Mouse (Mus musculus): ENCODE results near the gene BC048507.
"Not testable (repeated sequence)": the region's sequence is repeated elsewhere in the genome, so short reads cannot be mapped to it uniquely, and the experiment has no call there.

BC048507 gene

DNA sequence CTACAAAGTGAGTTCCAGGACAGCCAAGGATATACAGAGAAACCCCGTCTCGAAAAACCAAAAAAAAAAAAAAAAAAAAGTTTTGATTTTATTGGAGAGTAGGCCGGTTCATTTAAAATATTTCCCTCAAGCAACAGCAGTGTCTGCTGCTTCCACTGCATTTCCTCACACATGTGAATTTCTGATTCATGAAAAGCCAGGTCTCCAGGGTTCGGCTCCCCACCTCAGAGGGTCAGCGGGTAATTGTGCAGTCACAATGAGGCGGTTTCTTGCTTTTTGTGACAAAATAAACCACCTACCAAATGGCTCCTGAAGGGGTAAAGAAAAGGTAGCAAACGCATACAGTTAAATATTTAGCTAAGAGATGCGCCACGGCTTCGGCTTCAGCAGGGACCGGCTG, at the start of gene BC048507:
Gene BC048507, plus strand, starts transcription at position 301 of the 400 bp plus-strand sequence.
- no peak for DNase-seq

DNA sequence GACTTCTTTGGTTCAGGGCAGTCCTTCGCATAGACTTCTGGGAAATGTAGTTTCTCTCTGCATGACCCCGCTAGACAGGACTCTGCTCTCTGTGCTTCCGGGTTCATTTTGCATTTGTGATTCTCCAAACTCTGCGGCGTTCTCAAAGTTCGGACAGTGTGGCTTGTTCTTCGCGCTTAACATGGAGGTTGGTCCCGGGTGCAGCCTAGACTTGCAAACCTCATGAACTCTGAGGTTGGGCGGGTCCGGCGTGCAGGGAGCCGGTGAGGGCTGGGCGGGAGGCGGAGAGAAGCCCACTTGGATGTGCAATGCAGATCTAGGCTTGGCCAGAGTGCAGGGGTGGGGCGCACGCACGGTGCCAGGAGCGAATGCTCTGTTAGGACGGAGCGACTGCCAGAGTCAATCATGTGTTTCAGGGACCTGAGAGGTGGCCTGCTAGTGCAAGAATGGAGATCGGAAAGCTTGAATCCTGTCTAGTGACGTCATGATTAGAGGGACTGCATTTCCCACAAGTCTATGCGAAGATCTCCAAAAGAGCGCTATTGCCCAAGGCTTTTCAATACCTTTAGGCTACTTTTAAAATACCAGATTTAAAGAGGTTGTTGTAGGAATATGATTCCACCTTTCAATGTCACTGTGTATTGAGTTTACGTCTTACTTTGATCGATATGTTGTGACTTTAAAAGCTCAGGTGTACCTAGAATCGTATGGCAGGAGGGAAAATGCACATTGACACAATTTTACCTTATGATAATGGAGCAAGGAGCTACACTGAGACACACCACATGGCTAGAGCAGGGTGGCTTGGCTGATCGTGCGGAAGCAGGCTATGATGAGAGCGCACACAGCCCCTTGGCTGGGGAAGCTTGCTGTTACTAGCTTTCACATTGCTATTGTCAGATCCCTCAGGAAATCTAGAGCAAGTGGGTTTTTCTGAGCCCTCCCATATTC, 49.1 kb upstream of the BC048507 start, which contains the start of gene Zfp273:
Gene Zfp273, plus strand, starts transcription at position 31 of the 951 bp plus-strand sequence.
- peak; percentile 79 for DNase-seq

DNA sequence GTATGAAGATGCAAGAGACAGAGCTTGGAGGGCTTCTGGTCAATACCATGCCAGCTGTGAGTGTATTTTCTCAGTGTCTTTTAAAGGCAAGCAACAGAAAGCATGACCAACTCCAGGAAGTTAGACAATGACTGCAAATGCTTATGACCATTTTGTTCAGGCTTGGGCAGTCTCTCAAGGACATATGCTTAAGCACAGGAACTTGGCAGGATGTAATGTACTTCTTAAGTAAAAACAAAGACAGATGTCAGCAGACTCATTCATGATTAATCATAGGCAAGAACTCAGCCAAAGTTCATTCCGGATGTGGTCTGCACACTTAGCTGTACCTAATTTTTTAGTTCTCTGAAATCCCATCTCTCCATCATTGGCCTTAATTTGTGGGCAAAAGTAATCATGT, 44.5 kb upstream of the BC048507 start:
- no peak for DNase-seq

DNA sequence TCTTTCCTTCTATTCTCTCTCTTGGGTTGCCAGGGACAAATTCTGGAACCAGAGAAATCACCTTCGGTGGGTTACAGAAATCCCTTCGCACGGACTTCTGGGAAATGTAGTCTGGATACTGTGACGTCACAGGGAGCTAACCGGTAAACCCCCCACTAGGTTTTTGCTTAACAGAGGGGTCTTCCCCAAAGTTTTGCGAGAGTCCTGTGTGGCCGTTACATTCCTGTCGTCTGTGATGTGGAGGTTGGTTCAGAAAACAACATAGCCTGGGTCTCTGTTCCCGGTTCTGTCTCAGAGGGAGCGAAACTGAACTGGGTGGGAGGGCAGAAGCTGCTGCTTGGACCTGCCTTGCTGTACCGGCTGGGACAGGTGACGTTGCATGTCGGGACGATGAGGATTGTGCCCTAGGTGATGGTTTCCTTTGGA, 32.2 kb upstream of the BC048507 start, which contains the start of gene Gm10037:
Gene Gm10037, plus strand, starts transcription at position 196 of the 426 bp plus-strand sequence.
- DNase-seq, result peak; percentile 69

DNA sequence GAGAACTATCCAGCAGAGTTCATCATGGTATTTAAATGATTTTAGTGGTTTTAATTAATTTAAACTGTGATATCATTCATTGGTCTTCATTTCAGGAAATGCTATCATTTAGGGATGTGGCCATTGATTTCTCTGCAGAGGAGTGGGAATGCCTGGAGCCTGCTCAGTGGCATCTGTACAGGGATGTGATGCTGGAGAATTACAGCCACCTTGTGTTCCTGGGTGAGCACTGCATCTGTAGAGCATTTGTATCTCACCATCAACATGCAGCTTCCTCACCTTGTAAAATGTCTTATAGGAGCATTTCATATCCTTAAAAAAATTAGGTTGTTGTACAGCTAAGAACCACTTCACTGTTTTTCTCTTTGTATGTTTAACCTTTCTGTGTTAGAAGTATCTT, 30.0 kb upstream of the BC048507 start:
- not testable (repeated sequence) for DNase-seq

DNA sequence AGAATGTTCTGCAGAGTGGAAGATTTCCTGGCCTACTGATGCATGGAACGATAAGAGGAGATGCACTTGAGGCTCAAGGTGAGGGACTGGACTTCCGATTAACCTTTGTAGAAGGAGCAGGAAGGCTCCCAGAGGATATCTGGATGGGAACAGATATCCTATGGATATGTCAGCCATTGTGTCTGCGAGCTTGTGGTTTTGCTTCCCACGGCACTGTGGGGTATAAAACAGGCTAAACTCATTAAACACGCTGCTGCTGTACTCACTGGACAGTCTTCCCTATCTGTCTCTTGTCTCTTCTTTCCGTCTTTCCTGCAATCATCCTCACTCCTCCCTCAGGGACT, 19.4 kb upstream of the BC048507 start:
- no peak for DNase-seq

DNA sequence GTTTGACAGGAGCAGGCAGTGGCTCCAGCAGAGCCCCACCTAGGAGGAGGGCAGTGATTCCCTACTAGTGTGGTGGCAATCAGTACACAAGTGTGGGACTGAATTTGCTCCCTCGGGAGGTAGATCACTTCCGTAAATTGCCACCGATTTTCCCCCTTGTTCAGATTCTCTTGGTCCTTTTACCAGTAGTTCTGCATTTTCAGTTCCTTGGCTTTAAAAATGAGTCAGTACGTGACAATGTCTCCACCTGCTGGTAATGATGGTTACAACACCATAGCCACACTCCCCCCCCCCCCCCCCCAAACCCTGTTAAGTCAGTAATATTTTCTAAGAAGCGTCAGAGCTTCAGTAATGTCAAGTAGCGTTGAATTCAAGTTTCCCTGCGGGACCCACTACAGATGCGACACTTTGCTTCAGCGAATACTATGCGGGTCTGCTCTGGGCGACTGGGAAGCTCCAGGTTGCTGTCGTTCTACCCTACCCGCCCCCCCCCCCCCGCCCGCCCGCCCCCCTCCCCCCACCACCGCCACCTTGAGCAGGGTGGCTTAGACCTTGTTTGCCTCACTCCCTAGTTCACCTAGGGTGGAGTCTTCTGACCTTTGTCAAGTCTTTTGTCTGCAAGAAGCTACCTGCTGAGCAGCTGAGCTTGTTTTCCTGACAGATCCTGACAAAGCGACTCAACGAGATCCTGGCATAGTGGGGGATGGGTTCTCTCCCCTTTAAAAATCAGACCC, 18.8 kb upstream of the BC048507 start:
- DNase-seq, result peak; percentile 68

DNA sequence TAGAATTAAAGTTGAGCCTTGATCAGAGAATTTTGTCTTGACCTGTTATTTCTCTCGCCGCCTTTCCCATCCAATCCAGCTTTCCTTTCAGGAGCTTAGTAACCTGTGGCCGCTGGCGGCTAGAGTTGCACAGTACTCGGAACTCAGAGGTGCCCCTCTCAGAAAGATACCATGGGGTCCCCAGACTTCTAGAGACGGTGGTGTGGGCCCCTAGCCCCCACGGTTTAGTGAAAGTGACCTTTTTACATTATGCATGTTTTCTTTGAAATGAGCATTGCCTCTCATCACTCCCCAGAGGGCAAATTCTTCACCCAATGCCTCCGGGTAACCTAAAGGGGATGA, 18.3 kb upstream of the BC048507 start:
- no peak for DNase-seq

DNA sequence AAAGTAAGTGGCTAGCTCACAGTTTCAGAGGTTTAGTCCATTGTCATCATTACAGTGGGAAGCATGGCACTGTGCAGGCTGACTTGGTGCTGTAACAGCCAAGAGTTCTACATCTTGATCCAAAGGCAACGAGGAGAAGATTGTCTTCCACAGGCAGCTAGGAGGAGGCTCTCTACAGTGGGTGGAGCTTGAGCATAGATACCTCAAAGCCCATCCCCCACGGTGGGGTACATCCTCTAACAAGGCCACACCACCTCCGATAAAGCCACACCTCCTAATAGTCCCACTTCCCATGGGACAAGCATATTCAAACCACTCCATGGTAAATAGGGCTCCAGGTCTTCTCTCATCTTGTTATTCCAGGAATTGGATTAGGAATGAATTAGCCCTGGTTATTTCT, 12.8 kb upstream of the BC048507 start:
- no peak for DNase-seq

DNA sequence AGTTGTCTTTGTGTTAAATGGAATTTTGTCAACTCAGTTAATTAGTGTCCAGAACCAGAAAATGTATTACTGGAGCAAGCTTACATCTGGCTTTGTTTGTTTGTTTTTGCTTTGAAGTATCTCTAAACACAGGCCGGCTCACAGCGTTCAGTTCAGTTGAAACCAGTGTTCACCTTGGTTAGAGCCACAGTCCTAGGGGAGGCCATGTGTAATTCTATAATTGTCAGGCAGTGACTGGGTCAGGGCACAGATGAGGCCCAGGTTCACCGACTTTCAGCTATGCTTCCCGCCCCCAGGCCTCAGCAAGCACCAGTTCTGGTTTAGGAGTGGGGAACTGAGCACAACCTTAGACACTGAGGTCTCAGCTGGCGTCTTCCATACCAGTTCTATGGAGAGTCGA, 10.0 kb upstream of the BC048507 start:
- DNase-seq, result no peak

DNA sequence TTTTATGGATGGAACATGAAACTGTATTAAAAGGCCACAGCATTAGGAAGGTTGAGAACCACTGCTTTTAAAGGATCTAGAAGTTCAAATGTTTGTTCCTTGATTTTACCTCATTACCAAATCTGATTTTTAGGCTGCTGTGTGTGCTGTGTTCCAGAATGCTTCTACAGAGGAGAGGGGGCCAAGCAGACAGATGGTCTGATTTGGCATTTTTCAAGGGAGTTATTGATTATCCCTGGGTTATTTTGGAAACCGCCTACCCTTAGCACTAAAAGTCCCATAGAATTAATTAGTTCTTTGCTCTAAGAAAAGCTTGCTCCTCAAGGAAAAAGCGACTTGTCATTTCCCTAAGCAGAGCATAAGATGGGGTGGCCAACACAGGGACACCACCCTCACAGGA, 9.1 kb upstream of the BC048507 start:
- DNase-seq, result no peak

DNA sequence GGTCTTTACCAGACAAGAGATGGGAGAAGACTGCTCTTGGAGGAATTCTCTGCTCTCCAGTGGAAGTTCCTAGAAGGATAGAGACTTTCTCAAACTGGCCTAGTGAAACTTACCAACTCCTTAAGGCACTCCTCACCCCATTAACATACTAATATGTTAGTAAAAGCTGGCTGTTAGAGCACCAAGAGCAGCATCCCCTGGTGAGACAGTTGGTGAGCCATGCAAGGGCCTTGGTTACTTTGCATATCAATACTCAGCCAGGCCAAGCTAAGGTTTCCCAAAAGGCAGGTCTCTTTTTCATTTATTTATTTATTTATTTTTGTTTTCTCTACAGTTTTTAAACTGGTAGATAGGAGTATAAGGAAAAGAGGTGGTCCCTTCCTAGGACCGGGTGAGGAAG, 5.8 kb upstream of the BC048507 start:
- DNase-seq, result no peak

DNA sequence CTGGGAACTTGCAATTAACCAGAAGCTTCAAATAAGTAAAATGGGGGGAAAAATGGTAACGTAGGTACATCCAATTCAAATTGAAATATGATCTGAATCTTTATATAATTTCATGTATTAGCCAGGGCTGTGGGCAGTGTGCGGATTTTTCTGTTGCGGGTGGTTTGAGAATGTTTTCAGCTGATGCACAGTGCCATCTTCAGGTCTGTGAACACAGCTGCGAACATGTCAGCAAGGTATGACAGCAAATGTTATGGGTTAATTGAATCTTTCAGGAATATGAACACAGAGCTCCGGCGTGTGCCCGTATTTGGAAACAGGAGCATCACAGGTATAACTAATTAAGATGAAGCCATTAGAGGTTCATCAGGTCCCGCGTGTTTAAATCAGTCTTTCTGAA, 618 bp upstream of the BC048507 start:
- DNase-seq, result no peak

DNA sequence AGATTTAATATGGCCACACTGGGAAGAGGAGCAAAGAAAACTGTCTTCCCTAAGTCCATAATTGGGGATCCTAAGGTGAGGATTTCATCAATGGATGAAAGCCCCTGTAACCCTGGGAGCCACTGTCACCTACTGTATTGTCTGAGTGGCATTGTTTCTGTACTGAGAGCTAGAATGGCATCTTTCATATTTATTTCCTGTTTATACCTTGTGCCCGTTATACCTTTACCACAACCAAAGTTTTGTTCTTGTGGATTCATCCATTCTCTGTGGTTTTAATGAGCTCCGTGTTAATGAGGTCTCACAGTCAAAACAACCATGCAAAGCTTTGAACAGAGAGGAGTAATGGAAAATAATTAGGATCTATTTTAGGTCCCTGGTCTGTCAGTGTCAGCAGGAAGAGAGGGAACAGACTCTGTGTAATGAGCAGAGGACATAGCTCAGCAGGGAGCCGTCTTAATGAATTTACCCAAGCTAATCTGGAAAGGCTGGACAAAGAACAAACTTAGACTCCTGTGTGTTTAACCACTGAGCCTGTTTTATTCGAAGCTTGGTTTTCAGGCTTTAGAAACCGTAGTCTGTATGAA, 1.7 kb downstream of the BC048507 start:
- no peak for DNase-seq

DNA sequence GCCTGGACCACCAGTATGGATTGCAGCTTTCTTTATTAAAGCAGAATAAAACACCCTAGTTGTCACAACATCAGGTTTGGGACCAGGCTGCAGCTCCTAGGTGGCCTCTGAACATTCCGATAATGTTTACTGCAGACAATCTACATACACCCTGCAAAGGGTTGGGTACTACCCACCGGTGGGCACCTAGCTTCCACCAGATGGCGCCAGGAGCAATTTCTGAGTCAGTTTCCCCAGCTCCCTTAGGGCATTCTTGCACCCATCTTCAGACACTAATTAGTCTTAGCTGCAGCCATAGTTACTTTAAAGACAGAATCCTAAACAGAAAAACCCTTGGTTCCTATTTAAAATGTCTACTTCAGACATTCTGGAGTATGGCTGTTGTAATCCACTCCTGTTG, 4.8 kb downstream of the BC048507 start:
- DNase-seq, result peak; percentile 26

DNA sequence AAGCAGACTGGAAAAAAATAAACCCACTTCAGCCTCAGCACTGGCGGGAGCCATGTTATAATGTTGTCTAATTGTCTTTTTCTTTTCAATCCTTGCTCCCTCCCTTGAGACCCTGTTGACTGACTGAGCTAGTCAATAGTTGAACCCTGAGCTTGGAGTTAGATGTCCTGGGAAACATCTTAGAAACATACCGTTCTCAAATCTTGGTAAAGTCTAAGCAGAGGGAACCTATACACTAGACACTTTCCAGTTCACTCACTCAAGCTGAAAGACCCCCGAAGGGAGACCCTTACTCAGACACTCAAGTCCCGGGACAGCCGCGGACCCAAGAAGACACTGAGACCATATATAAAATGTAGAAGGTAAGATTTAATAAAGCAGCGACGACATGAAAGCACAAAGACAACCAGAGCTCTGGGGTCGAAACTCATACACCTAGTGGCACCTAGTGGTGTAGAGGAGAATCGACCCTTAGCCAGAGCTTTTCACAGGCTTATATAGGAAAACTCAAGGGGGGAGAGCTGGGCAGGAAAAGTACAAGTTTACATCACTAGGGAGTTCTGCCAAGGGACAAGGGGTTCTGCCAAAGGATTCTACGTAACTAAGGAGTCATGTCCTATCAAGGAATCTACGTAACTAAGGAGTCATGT, 13.0 kb downstream of the BC048507 start:
- not testable (repeated sequence) for DNase-seq

DNA sequence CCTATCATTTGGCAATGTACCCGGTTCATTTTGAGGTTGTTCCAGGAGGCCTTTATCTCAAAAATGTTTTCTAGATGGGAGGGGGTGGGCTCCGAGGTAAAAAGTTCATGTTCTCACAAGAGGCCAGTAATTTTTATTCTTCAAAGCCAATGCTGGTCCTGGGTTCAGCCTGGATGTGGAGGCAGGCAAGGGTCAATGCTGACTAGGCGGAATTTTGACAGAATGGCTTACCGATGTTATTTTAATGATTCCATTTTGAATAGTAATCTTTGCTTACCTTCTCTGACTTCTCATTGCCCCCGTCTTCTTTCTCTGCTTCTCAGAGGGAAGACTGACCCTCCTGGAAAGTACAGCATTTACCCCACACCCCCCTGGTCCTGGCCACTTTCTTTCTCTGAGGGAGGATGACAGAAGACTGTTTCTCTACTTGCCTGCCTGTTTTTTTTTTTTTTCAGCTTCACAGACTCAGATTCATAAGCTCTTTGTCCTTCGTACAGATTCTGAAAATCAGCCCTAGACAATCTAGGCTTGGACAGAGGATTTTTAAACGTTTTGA, 13.7 kb downstream of the BC048507 start:
- DNase-seq, result no peak

DNA sequence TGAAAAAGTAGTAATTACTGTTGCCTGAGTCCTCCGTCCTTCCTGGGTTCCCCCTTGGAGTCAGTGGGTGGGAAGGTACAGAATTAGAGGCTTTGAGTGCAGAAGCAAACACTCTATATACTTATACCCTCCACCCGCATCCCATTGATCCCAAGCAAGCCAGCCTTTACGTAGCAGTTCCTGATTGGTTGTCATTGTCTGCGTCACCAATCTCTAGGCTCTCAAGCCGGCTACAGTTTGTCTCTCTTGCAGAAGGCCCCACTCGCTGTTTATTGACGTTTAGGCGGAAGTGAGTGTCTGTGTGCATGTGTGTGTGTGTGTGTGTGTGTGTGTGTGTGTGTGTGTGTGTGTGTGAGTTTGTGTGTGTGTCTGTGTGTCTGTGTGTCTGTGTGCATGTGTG, 20.8 kb downstream of the BC048507 start:
- DNase-seq, result no peak

DNA sequence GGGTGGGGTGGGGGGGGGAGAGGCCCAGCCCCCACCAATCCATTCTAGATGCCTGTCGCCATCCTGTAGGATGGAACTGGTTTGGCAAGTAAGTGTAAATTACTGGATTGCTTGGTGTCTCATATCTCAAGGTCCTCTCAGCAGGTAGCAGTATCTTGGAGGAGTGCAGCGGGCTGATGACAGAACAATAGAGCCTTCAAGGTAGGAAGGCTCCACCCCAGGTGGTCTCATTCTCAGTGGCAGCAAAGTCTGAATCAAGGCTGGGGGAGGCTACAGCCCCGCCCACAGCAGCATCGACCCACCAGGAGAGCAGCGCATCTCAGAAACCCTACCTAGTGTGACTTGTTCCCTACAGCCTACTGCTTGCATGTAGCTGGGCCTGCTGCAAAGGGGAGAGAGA, 46.6 kb downstream of the BC048507 start:
- DNase-seq, result no peak

Data from kidney, postnatal 10 days (tissue).